Mouse (Mus musculus) bone marrow macrophage, adult 2 months (primary cell): ENCODE measurements around the gene Pum3.

ENCODE experiments used
- CTCF ChIP-seq: IDR thresholded peaks from 2 replicates; pipeline ENCODE4 v1.5.1; 2012; ENCODE audit warnings: low read depth, mild to moderate bottlenecking, low read length, moderate library complexity
- POLR2A ChIP-seq: IDR thresholded peaks from 2 replicates; pipeline ENCODE4 v1.6.1; 2012; ENCODE audit warnings: mild to moderate bottlenecking, low read depth, low read length, borderline replicate concordance

GRCm38 (mm10) chr19:27382131-27382530, 47.5 kb downstream of the Pum3 start:
- no peak for TF ChIP-seq POLR2A
- TF ChIP-seq CTCF, result no peak
